Mouse (Mus musculus): ENCODE data around the gene Ddx39. TPM values are rescaled to one million over a fixed set of nuclear protein-coding genes. Genes with fewer than 3 reads are reported as not detected.

Ddx39 gene
- 70.9 TPM for polyA plus RNA-seq (2021)

DNA sequence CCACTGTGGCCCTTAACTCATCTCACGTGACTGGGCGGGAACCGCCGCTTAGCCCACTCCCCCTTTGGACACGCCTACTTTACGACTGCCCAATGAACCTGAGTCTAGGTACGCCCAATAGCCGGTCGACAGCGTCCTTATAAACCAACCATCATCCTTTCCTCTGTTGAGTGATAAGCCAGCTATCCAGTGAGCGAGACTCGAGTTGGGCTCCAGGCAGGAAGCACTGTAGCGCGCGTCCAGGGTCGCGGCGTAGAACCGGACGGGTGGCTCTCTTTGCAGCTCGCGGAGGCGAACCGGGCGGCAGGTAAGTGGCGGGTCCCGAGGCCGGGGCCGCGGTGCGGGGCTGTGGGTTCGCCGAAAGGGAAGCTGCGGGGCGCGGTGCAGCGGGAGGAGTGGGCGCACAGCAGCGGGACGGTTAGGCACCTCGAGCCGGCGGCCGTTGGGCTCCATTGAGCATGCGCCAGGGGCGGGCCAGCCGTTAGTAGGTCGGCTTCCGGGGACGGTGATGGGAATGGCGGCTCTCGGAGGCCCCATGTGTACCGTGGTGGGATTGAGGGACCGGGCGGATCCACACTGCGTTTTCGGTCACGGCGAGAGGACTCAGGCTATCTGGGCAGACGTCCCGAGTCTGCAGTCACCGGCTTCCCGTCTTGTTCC, at the start of gene Ddx39:
Gene Ddx39, plus strand, starts transcription at position 147 of the 660 bp plus-strand sequence.
- in situ Hi-C loops (cut with MboI; ENCODE audit: low pct_unique_long_range_greater_than_20kb) = no loop called here
- ATAC-seq = peak; percentile 100
- DNase-seq (ENCODE audit: low read depth, low spot score) = peak; percentile 90
- CTCF ChIA-PET = interaction anchor here (1.0 to 2.1 kb wide), 6 partner anchors 9 to 183 kb away, joined by 3 to 9 read pairs (median 4); no protein-coding TSS in a partner anchor
- no peaks in the 10 kb centered on the region for H3K27me3 ChIP-seq
- TF ChIP-seq CTCF (IDR thresholded peaks at IDR 0.05) = no peak
- POLR2A ChIA-PET = interaction anchor here (1.0 to 2.7 kb wide), 3 partner anchors 12 to 106 kb away, joined by 3 to 12 read pairs (median 5); partner anchors contain the start of gene Pkn1

- in situ Hi-C loops (cut with MboI; ENCODE audit: low pct_unique_long_range_greater_than_20kb) = no loop called here
- ChIA-PET CTCF (no interaction called here), POLR2A (interaction anchor here (0.6 to 1.2 kb wide), 4 partner anchors 10 to 547 kb away, joined by 3 read pairs; no protein-coding TSS in a partner anchor)
- DNase-seq (ENCODE audit: low read depth, low spot score) (no peak), ATAC-seq (no peak)
- no peak for TF ChIP-seq CTCF (IDR thresholded peaks at IDR 0.05)
- no peaks in the 10 kb centered on the region for H3K27me3 ChIP-seq
Observed at GRCm38 (mm10) chr8:83665969-83666865, 48.8 kb upstream of the Ddx39 start, which contains the start of gene Ptger1. TSS of gene Ptger1 (plus strand) at chr8:83666678.

DNA sequence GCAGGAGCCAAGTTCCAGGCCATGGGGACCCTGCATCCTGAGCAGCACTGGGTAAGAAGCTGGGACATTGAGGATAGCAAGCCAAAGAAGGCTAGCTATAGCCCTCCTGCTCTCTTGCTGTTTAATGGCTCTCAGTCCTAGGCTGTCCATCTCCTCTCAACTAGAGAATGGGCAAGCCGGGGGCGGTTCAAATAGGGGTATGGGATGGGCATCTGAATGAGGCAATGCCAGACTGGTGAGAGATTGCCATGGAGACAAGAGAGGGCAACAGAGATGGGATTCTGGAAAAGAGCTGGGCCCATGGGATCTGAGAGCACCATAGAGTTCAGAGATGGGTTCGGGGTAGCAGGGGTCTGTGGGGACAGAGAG, 48.1 kb upstream of the Ddx39 start:
- TF ChIP-seq CTCF (IDR thresholded peaks at IDR 0.05) = no peak
- H3K27me3 ChIP-seq = no peaks in the 10 kb centered on the region
- no peak for ATAC-seq
- DNase-seq (ENCODE audit: low read depth, low spot score) = no peak
- in situ Hi-C loops (cut with MboI; ENCODE audit: low pct_unique_long_range_greater_than_20kb) = no loop called here
- ChIA-PET CTCF (no interaction called here), POLR2A (interaction anchor here (0.6 to 1.2 kb wide), 3 partner anchors 15 to 546 kb away, joined by 3 read pairs; no protein-coding TSS in a partner anchor)

GRCm38 (mm10) chr8:83667526-83667925, 47.5 kb upstream of the Ddx39 start:
- in situ Hi-C loops (cut with MboI; ENCODE audit: low pct_unique_long_range_greater_than_20kb) = no loop called here
- no peaks in the 10 kb centered on the region for H3K27me3 ChIP-seq
- ChIA-PET CTCF (no interaction called here), POLR2A (interaction anchor here (1.0 kb wide), 1 partner anchor 57 kb away, joined by 3 read pairs; no protein-coding TSS in a partner anchor)
- no peak for DNase-seq (ENCODE audit: low read depth, low spot score)
- no peak for ATAC-seq
- TF ChIP-seq CTCF (IDR thresholded peaks at IDR 0.05) = no peak

- ChIA-PET CTCF (no interaction called here), POLR2A (no interaction called here)
- in situ Hi-C loops (cut with MboI; ENCODE audit: low pct_unique_long_range_greater_than_20kb) = no loop called here
- TF ChIP-seq CTCF (IDR thresholded peaks at IDR 0.05) = no peak
- no peak for DNase-seq (ENCODE audit: low read depth, low spot score)
- H3K27me3 ChIP-seq = no peaks in the 10 kb centered on the region
- ATAC-seq = no peak
Observed at GRCm38 (mm10) chr8:83668010-83668916, 46.7 kb upstream of the Ddx39 start.

DNA sequence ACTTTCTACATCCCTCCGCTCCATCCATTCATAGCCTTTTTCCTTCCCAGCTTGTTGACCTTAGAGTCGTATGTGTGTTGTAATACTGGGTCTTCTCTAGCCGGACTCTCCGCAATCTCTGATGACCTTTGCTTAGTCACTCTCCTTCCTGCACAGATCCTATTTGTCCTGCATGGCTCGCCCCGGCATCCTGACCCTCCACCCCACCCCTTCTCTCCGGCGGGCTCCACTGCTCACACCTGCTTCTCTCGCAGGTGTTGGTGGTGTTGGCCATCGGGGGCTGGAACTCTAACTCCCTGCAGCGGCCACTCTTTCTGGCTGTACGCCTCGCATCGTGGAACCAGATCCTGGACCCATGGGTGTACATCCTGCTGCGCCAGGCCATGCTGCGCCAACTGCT, 46.0 kb upstream of the Ddx39 start:
- CTCF ChIA-PET = no interaction called here
- no peak for ATAC-seq
- DNase-seq (ENCODE audit: low read depth, low spot score) = no peak
- no peak for TF ChIP-seq CTCF (IDR thresholded peaks at IDR 0.05)
- POLR2A ChIA-PET = no interaction called here
- in situ Hi-C loops (cut with MboI; ENCODE audit: low pct_unique_long_range_greater_than_20kb) = no loop called here
- no peaks in the 10 kb centered on the region for H3K27me3 ChIP-seq

DNA sequence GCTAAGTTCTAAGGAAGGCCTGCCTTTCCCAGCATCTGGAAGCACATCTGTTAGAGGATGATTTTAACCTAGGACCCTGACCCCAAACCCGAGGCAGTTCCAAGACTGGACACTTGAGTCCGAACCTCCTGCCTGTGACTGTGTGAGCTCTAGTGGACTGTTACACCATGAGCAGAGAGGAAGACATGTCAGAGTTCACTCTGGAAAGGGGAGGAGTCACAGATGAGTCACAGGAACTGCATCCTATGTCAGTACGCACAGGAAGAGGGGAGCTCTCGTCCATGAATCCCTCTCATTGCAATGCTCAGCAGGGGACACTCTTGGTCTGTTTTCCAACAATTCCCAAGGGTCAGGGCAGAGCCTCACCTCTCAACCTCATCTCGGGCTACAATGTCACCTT, 42.0 kb upstream of the Ddx39 start:
- in situ Hi-C loops (cut with MboI; ENCODE audit: low pct_unique_long_range_greater_than_20kb) = no loop called here
- no peak for ATAC-seq
- ChIA-PET CTCF (no interaction called here), POLR2A (interaction anchor here (1.6 kb wide), 1 partner anchor 25 kb away, joined by 5 read pairs; no protein-coding TSS in a partner anchor)
- no peak for TF ChIP-seq CTCF (IDR thresholded peaks at IDR 0.05)
- no peaks in the 10 kb centered on the region for H3K27me3 ChIP-seq
- DNase-seq (ENCODE audit: low read depth, low spot score) = no peak

GRCm38 (mm10) chr8:83674497-83674896, 40.5 kb upstream of the Ddx39 start:
- no peak for ATAC-seq
- DNase-seq (ENCODE audit: low read depth, low spot score) = no peak
- in situ Hi-C loops (cut with MboI; ENCODE audit: low pct_unique_long_range_greater_than_20kb) = no loop called here
- CTCF ChIA-PET = interaction anchor here (1.2 to 1.3 kb wide), 2 partner anchors 12 to 22 kb away, joined by 3 to 5 read pairs; no protein-coding TSS in a partner anchor
- no peak for TF ChIP-seq CTCF (IDR thresholded peaks at IDR 0.05)
- POLR2A ChIA-PET = interaction anchor here (1.6 kb wide), 1 partner anchor 23 kb away, joined by 5 read pairs; no protein-coding TSS in a partner anchor
- no peaks in the 10 kb centered on the region for H3K27me3 ChIP-seq

- ATAC-seq (no peak), DNase-seq (ENCODE audit: low read depth, low spot score) (no peak)
- in situ Hi-C loops (cut with MboI; ENCODE audit: low pct_unique_long_range_greater_than_20kb) = no loop called here
- TF ChIP-seq CTCF (IDR thresholded peaks at IDR 0.05) = no peak
- no peaks in the 10 kb centered on the region for H3K27me3 ChIP-seq
- POLR2A ChIA-PET = no interaction called here
- CTCF ChIA-PET = interaction anchor here (1.0 to 1.6 kb wide), 2 partner anchors 10 to 18 kb away, joined by 3 read pairs; no protein-coding TSS in a partner anchor
Observed at GRCm38 (mm10) chr8:83679866-83680265, 35.1 kb upstream of the Ddx39 start.

DNA sequence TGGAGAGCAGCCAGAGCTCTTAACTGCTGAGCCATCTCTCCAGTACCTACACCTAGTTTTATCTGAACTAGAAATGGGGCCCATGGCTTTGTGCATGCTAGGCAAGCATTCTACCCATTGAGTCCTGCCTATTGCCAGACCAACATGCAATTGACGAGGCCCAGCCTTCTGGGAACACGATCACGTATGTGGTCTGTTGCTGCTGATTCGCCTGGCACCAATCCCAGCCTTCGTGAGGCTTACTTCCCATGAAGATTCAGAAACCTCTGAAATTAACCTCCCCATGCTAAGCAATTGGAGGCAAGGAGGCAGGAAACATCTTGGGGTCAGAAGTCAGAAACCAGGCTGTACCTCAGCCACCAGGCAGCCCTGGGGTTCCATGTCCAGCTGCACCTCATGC, 34.4 kb upstream of the Ddx39 start:
- no peak for DNase-seq (ENCODE audit: low read depth, low spot score)
- POLR2A ChIA-PET = no interaction called here
- in situ Hi-C loops (cut with MboI; ENCODE audit: low pct_unique_long_range_greater_than_20kb) = no loop called here
- no peak for TF ChIP-seq CTCF (IDR thresholded peaks at IDR 0.05)
- ATAC-seq = no peak
- no peaks in the 10 kb centered on the region for H3K27me3 ChIP-seq
- CTCF ChIA-PET = interaction anchor here (1.0 to 1.1 kb wide), 2 partner anchors 10 to 19 kb away, joined by 3 to 4 read pairs; no protein-coding TSS in a partner anchor
